Mouse (Mus musculus): ENCODE data around the gene Kcnab2. TPM values are rescaled to one million over a fixed set of nuclear protein-coding genes. Genes with fewer than 3 reads are reported as not detected.
A peak's percentile ranks its signal among the peaks of the same experiment; 100 is the strongest.

Kcnab2 gene
- polyA plus RNA-seq, 1 experiment, result 67.3 TPM

- peak overlapping the region; percentile 33 for H3K4me3 ChIP-seq (ENCODE audit: control insufficient read depth, insufficient read depth, low read length)
- H3K36me3 ChIP-seq (ENCODE audit: control insufficient read depth, insufficient read depth, low read length), result no peaks in the 10 kb centered on the region
- no peak overlapping the region for H3K27ac ChIP-seq (ENCODE audit: control insufficient read depth, insufficient read depth, low read length)
- WGBS, result 14% methylated on average over 15 of the region's 15 CpGs
- H3K4me1 ChIP-seq (replicated peaks; ENCODE audit: control insufficient read depth, insufficient read depth, low read length), result no peaks in the 10 kb centered on the region
- peak; percentile 90 for DNase-seq
- peak; percentile 96 for TF ChIP-seq CTCF (IDR thresholded peaks at IDR 0.05; ENCODE audit: borderline replicate concordance, control insufficient read depth, extremely low read depth, insufficient read depth, low read length, poor library complexity)
- TF ChIP-seq POLR2A (IDR thresholded peaks at IDR 0.05; ENCODE audit: control insufficient read depth, extremely low read depth, insufficient read depth, low read length, poor library complexity), result no peak
- H3K27me3 ChIP-seq (ENCODE audit: control insufficient read depth, insufficient read depth, low read length), result no peaks in the 10 kb centered on the region
These were observed 13.7 kb upstream of the Kcnab2 start for GRCm38 (mm10) chr4:152491250-152491899.

- Histone ChIP-seq H3K27me3 (ENCODE audit: control insufficient read depth, insufficient read depth, low read length) (no peaks in the 10 kb centered on the region), H3K4me1 (replicated peaks; ENCODE audit: control insufficient read depth, insufficient read depth, low read length) (no peaks in the 10 kb centered on the region), H3K27ac (ENCODE audit: control insufficient read depth, insufficient read depth, low read length) (no peak overlapping the region), H3K4me3 (ENCODE audit: control insufficient read depth, insufficient read depth, low read length) (no peak overlapping the region), H3K36me3 (ENCODE audit: control insufficient read depth, insufficient read depth, low read length) (no peaks in the 10 kb centered on the region)
- TF ChIP-seq CTCF (IDR thresholded peaks at IDR 0.05; ENCODE audit: borderline replicate concordance, control insufficient read depth, extremely low read depth, insufficient read depth, low read length, poor library complexity) (no peak), POLR2A (IDR thresholded peaks at IDR 0.05; ENCODE audit: control insufficient read depth, extremely low read depth, insufficient read depth, low read length, poor library complexity) (no peak)
- 96% methylated on average over 14 of the region's 14 CpGs for WGBS
- DNase-seq, result no peak
These were observed 12.6 kb upstream of the Kcnab2 start for GRCm38 (mm10) chr4:152490311-152490710.

GRCm38 (mm10) chr4:152488046-152488445, 10.4 kb upstream of the Kcnab2 start:
- Histone ChIP-seq H3K27me3 (ENCODE audit: control insufficient read depth, insufficient read depth, low read length) (no peaks in the 10 kb centered on the region), H3K27ac (ENCODE audit: control insufficient read depth, insufficient read depth, low read length) (no peak overlapping the region), H3K4me3 (ENCODE audit: control insufficient read depth, insufficient read depth, low read length) (no peak overlapping the region), H3K4me1 (replicated peaks; ENCODE audit: control insufficient read depth, insufficient read depth, low read length) (no peaks in the 10 kb centered on the region), H3K36me3 (ENCODE audit: control insufficient read depth, insufficient read depth, low read length) (no peaks in the 10 kb centered on the region)
- TF ChIP-seq CTCF (IDR thresholded peaks at IDR 0.05; ENCODE audit: borderline replicate concordance, control insufficient read depth, extremely low read depth, insufficient read depth, low read length, poor library complexity), result no peak
- TF ChIP-seq POLR2A (IDR thresholded peaks at IDR 0.05; ENCODE audit: control insufficient read depth, extremely low read depth, insufficient read depth, low read length, poor library complexity), result no peak
- no peak for DNase-seq
- WGBS, result 88% methylated on average over 10 of the region's 10 CpGs

- Histone ChIP-seq H3K27ac (ENCODE audit: control insufficient read depth, insufficient read depth, low read length) (no peak overlapping the region), H3K4me3 (ENCODE audit: control insufficient read depth, insufficient read depth, low read length) (no peak overlapping the region), H3K4me1 (replicated peaks; ENCODE audit: control insufficient read depth, insufficient read depth, low read length) (peaks cover 17% of the 10 kb centered on the region), H3K36me3 (ENCODE audit: control insufficient read depth, insufficient read depth, low read length) (no peaks in the 10 kb centered on the region), H3K27me3 (ENCODE audit: control insufficient read depth, insufficient read depth, low read length) (no peaks in the 10 kb centered on the region)
- WGBS, result 81% methylated on average over 8 of the region's 8 CpGs
- DNase-seq, result no peak
- no peak for TF ChIP-seq CTCF (IDR thresholded peaks at IDR 0.05; ENCODE audit: borderline replicate concordance, control insufficient read depth, extremely low read depth, insufficient read depth, low read length, poor library complexity)
- TF ChIP-seq POLR2A (IDR thresholded peaks at IDR 0.05; ENCODE audit: control insufficient read depth, extremely low read depth, insufficient read depth, low read length, poor library complexity), result no peak
These were observed 2.8 kb upstream of the Kcnab2 start for GRCm38 (mm10) chr4:152480426-152480825.

GRCm38 (mm10) chr4:152478224-152478567, 525 bp upstream of the Kcnab2 start:
- no peaks in the 10 kb centered on the region for H3K27me3 ChIP-seq (ENCODE audit: control insufficient read depth, insufficient read depth, low read length)
- DNase-seq, result no peak
- H3K36me3 ChIP-seq (ENCODE audit: control insufficient read depth, insufficient read depth, low read length), result no peaks in the 10 kb centered on the region
- WGBS, result 6% methylated on average over 13 of the region's 13 CpGs
- H3K4me1 ChIP-seq (replicated peaks; ENCODE audit: control insufficient read depth, insufficient read depth, low read length), result peaks cover 17% of the 10 kb centered on the region
- peak overlapping the region; percentile 65 for H3K4me3 ChIP-seq (ENCODE audit: control insufficient read depth, insufficient read depth, low read length)
- no peak overlapping the region for H3K27ac ChIP-seq (ENCODE audit: control insufficient read depth, insufficient read depth, low read length)
- TF ChIP-seq CTCF (IDR thresholded peaks at IDR 0.05; ENCODE audit: borderline replicate concordance, control insufficient read depth, extremely low read depth, insufficient read depth, low read length, poor library complexity) (no peak), POLR2A (IDR thresholded peaks at IDR 0.05; ENCODE audit: control insufficient read depth, extremely low read depth, insufficient read depth, low read length, poor library complexity) (no peak)

- Histone ChIP-seq H3K36me3 (ENCODE audit: control insufficient read depth, insufficient read depth, low read length) (no peaks in the 10 kb centered on the region), H3K4me3 (ENCODE audit: control insufficient read depth, insufficient read depth, low read length) (peak overlapping the region; percentile 65), H3K27me3 (ENCODE audit: control insufficient read depth, insufficient read depth, low read length) (no peaks in the 10 kb centered on the region), H3K27ac (ENCODE audit: control insufficient read depth, insufficient read depth, low read length) (no peak overlapping the region), H3K4me1 (replicated peaks; ENCODE audit: control insufficient read depth, insufficient read depth, low read length) (peaks cover 17% of the 10 kb centered on the region)
- WGBS, result 2% methylated on average over 16 of the region's 21 CpGs
- no peak for TF ChIP-seq CTCF (IDR thresholded peaks at IDR 0.05; ENCODE audit: borderline replicate concordance, control insufficient read depth, extremely low read depth, insufficient read depth, low read length, poor library complexity)
- no peak for TF ChIP-seq POLR2A (IDR thresholded peaks at IDR 0.05; ENCODE audit: control insufficient read depth, extremely low read depth, insufficient read depth, low read length, poor library complexity)
- DNase-seq, result no peak
These were observed 585 bp downstream of the Kcnab2 start for GRCm38 (mm10) chr4:152477106-152477465.
